Mouse (Mus musculus) CD4-positive, CD25-positive, alpha-beta regulatory T cell, adult 2 months (primary cell): ENCODE measurements at regions not wholly inside any gene's neighbourhood (a gene's known extent, or its start where the extent isn't known, plus 50 kb on each side); places are given as distances from the start of the nearest gene placed in this dataset.

Experiments
- DNase-seq: peaks from one replicate; pipeline ENCODE4 v3.0.0-alpha.2; 2012; ENCODE audit warnings: low read depth, low spot score

- no peak for DNase-seq
Measured at GRCm38 (mm10) chr13:37503449-37503848, 158.4 kb downstream of the Ly86 start.

DNA sequence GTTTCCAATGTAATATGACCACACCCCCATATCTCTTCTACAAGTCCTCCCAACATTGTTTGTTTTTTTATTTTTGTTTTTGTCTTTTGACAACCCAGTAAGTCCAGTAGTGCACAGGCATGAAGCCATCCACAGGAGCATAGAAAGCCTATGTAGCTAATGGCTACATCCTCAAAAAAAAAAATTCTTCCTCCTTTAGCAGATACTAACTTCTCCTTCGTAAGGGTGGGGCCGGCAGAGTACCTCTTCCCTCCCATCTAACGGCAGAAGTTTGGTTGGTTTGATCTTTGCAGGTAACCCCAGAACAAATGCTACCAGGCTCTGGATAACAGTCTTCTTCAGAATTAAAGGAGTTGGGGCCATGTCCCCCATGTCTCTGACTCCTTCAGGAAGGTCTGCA is 158.9 kb downstream of the Ly86 start:
- no peak for DNase-seq

- no peak for DNase-seq
Measured at GRCm38 (mm10) chr13:37504373-37504772, 159.4 kb downstream of the Ly86 start.

GRCm38 (mm10) chr13:37505617-37506016 is 160.6 kb downstream of the Ly86 start:
- no peak for DNase-seq

DNA sequence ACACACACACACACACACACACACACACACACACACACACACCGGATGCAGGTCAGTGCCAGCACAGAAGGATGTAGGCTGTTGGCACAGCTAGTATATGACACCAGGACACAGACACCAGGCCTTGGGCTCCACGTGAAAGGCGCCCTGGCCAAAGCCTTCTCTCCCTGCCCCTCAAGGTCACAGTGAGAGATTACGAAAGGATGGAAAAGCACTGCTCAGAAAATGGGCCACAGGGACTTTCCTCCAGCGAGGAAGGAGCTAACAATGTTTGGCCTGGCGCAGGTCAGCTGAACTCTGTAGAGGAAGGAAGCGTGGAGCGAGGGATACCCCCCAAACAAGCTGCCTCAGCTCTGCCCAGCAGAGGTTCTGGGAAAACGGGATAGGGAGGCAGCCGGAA is 161.0 kb downstream of the Ly86 start:
- DNase-seq = no peak

GRCm38 (mm10) chr13:37506701-37507100 is 161.7 kb downstream of the Ly86 start:
- DNase-seq = no peak

- no peak for DNase-seq
Measured at GRCm38 (mm10) chr13:37507146-37507545, 162.1 kb downstream of the Ly86 start.

DNA sequence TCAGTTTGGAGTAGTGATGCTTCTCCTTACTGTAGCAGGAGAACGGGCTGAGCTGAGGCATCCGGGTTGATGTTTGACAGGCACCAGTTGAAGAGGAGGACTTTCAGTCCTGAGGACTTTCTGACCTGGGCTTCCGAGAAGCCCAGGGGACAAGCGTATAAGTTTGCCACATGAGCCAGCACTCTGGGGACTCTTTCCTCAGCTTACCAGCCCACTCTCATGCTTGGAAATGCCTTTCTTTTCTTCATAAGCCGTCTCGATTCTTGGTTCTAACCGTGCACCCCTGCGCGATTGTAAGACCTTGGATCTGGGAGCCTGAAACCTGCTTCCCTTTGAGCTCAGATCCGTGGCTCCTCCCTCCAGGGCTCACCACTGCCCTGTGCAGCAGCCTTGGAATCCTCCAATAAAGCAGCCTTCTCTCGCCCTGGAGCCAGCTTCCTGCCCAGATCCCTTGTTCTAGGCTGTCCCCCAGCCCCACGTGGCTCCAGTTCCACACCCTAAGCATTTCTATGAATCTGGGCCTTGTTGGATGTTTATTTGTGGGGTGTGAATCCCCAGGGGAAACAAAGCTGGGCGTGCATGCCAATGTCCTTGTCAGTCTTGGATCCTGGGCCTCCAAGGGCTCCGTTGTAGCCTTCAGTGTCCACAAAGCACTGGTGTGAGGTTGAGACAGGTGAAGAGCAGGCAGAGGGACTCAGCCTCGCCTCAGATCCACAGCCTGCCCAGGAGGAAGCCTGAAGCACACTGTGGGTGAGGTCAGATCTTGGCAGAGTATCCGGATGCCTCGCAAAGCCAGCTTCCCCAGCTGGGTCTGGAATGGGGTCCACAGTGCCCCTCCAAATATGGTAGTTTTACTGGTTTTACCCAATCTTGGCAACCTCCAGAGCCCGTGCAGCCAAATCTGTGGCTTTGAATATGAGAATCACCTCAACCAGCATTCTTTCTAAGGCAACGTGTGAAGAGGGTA is 163.7 kb downstream of the Ly86 start:
- DNase-seq = no peak

GRCm38 (mm10) chr13:37509352-37509851 is 164.4 kb downstream of the Ly86 start:
- DNase-seq = no peak

- no peak for DNase-seq
Measured at GRCm38 (mm10) chr13:37510511-37510910, 165.5 kb downstream of the Ly86 start.

GRCm38 (mm10) chr13:37511006-37511405 is 166.0 kb downstream of the Ly86 start:
- no peak for DNase-seq

DNA sequence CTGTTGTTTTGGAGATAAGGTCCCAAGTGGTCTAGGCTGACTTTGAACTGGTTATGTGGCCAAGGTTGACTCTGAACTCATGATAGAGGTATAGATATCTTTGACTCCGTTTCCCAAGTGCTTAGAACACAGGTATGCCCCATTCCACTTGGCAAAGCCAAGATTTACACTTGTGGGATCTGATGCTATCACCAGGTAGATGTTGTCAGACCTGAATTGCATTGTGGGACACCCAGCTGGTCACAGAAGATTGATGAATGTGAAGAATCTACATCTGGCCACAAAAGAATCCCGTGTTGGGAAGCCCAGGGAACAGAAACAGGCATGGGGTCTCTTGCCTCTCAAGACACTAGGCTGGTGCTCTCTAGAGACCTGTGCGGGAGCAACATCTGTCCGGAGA is 166.4 kb downstream of the Ly86 start:
- no peak for DNase-seq

DNA sequence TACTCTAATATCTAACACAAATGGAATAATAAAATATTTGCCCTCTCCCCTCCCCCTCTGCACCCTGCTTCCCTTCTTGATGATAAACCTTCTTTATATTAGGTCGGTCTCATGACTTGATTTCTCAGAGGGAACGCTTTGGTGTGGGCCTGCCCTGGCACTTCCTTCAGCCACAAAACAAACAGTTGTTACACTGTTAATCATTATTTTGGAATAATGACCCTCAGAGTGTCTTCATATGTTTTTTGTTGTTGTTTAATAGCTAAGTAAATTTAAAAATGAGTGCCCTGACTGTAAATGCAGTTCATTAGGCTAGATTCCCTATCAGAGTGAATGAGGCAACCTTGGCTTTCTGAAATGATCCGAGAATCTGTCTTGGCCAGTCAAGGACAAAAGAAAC is 167.8 kb downstream of the Ly86 start:
- DNase-seq = no peak

- no peak for DNase-seq
Measured at GRCm38 (mm10) chr13:37513206-37513904, 168.3 kb downstream of the Ly86 start.

DNA sequence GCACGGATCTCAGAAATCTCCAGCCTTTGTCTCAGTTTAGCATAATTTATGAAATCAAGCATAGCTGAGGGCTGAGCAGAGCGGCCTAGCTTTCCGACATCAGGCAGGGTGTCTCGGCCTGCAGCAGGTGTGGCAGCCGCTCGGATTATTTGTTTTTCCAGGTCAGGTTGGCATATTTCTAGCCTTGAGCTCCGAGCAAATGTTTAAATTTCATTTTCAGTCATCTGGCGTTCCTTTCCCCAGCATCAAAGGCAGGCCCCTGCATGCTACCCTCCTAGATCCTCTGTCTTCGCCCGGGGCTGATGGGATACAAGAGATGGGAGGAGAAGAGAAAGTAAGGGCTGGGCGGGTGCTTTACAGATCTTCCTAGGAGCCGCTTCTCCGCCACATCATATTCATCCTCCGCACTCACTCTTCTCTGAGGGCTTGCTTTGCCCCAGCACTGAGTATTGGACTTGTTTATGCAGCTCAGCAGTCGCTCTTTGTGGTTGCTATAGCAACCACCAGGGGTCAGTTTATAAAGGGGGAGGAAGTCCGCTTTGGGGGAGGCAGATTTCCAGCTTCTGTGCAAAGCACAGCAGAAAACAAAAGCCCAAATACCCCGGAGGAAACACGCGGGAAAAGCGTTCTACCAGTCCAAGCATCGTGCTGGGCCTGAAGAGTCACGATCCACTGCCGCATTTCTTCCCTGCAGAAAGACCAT is 169.0 kb downstream of the Ly86 start:
- no peak for DNase-seq

DNA sequence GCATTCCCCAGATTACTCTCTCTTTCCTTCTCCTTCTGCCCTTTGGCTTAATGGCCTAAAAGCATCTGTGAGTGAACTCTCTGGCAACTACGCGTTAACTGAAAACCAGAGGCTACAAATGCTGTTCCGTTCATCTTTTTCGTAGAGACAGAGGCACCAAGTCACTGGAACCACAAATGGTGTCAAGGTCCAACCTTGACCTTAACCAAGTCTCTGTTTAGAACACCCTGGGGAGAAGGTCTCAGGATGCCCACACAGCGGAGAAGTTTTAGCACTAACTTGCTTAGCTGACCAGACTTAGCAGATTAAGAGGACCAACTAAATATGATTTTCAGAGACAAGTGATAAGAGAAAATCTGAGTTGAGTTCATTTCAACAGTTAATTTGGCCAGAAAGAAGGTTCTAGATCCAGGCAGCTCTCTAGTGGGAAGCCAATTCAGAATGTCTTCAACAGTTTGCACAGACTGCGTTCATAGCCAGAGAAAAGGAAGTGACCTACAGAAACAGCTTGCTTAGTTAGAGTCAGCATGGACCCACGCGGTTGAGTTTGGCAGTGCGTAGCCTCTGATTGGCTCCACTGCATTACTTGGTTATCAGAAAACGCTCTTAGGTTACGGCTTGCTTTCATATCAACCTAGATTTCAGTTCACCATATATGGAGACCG is 169.8 kb downstream of the Ly86 start:
- no peak for DNase-seq

GRCm38 (mm10) chr13:37517055-37517807 is 172.2 kb downstream of the Ly86 start:
- DNase-seq = no peak

GRCm38 (mm10) chr13:37519948-37520347 is 174.9 kb downstream of the Ly86 start:
- peak; percentile 86 for DNase-seq

GRCm38 (mm10) chr13:37525097-37525726 is 180.2 kb downstream of the Ly86 start:
- no peak for DNase-seq

- no peak for DNase-seq
Measured at GRCm38 (mm10) chr13:37526102-37526501, 181.1 kb downstream of the Ly86 start.
